Mouse (Mus musculus) hindbrain, embryonic 14.5 days (tissue): ENCODE results near the gene Rasgef1b. TPM values are rescaled to one million over a fixed set of nuclear protein-coding genes. Genes with fewer than 3 reads are reported as not detected.

Experiments
- ATAC-seq: fragments of 200-750 bp; cut with Nextera tagmentation; 2 replicates; pipeline ENCODE4 v1.8.0; 2017; ENCODE audit warnings: moderate number of reproducible peaks, mild to moderate bottlenecking, moderate TSS enrichment, moderate library complexity; ENCODE audit not compliant: low FRiP score
- DNase-seq: peaks from one replicate; pipeline ENCODE4 v3.0.0-alpha.2; 2015; ENCODE audit warnings: low spot score
- H3K27ac ChIP-seq: fragments of 300-500 bp; sonication (generic); 2 replicates; pipeline ENCODE4 v1.5.1; 2014; ENCODE audit warnings: mild to moderate bottlenecking, moderate library complexity
- H3K27me3 ChIP-seq: fragments of 300-500 bp; sonication (generic); 2 replicates; pipeline ENCODE4 v1.6.1; 2014; ENCODE audit warnings: mild to moderate bottlenecking, low read length, mixed read lengths; ENCODE audit not compliant: control insufficient read depth, insufficient read depth
- H3K36me3 ChIP-seq: fragments of 300-500 bp; sonication (generic); replicated peaks from 2 replicates; pipeline ENCODE4 v1.6.1; 2014; ENCODE audit not compliant: control insufficient read depth, insufficient read depth
- H3K4me1 ChIP-seq: fragments of 300-500 bp; sonication (generic); replicated peaks from 2 replicates; pipeline ENCODE4 v1.6.1; 2014; ENCODE audit warnings: antibody characterized with exemption, low read length, mixed read lengths; ENCODE audit not compliant: control insufficient read depth, insufficient read depth
- H3K4me2 ChIP-seq: fragments of 300-500 bp; sonication (generic); replicated peaks from 2 replicates; pipeline ENCODE4 v1.6.1; 2014; ENCODE audit warnings: mild to moderate bottlenecking, moderate library complexity
- H3K4me3 ChIP-seq: fragments of 300-500 bp; sonication (generic); replicated peaks from 2 replicates; pipeline ENCODE4 v1.5.1; 2014; ENCODE audit warnings: mild to moderate bottlenecking, low read length
- H3K9ac ChIP-seq: fragments of 300-500 bp; sonication (generic); 2 replicates; pipeline ENCODE4 v1.6.1; 2014
- H3K9me3 ChIP-seq: fragments of 300-500 bp; sonication (generic); 2 replicates; pipeline ENCODE4 v1.6.1; 2016; ENCODE audit warnings: low read length; ENCODE audit not compliant: control insufficient read depth
- WGBS: fragments of 180-500 bp; shearing (Covaris S2); extraction: QIAGEN DNeasy Blood & Tissue Kit; methylation state at CpG from one replicate; pipeline ENCODE4 v1.1.7; 2014; 5-methylcytosine and 5-hydroxymethylcytosine counted together
- polyA plus RNA-seq: library from polyadenylated mRNA; unstranded; fragments of >200 nt; fragmentation: Nextera tagmentation; extraction: Ambion mirVana; gene quantifications from 2 replicates; pipeline ENCODE4 v1.2.1, GENCODE M21; 2014

The Rasgef1b gene
- polyA plus RNA-seq, 1 experiment from 2014 or later: 51.5 TPM

GRCm38 (mm10) chr5:99291084-99291830 is 437.6 kb downstream of the Rasgef1b start:
- no peak for DNase-seq
- 78% methylated on average over 12 of the region's 12 CpGs for WGBS

DNA sequence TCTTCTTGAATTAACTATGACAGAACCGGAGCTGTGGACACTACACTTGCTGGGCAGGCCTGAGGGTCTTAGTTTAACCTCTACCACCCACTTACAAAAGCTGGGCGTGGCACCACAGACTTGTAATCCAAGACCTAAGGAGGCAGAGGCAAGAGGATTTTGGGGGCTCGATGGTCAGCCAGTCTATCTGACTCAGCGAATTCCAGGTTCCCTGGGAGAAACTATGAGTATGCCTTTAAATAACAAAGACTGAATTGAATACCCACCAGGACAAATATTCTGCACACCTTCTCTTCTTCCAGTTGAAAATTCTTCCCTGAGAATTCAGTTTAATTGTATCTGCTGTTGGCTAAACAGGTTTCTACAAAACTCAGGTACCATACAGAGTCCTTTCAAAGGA is 440.6 kb downstream of the Rasgef1b start:
- no peak for ATAC-seq
- H3K9me3 ChIP-seq: no peaks in the 10 kb centered on the region
- no peak overlapping the region for H3K4me2 ChIP-seq
- 83% methylated on average over 4 of the region's 4 CpGs for WGBS
- H3K4me1 ChIP-seq: no peaks in the 10 kb centered on the region; the same call in 1 of the 2 replicates
- H3K27ac ChIP-seq: no peak overlapping the region
- H3K4me3 ChIP-seq: no peak overlapping the region
- no peak overlapping the region for H3K9ac ChIP-seq
- H3K27me3 ChIP-seq: no peaks in the 10 kb centered on the region
- no peaks in the 10 kb centered on the region for H3K36me3 ChIP-seq
- no peak for DNase-seq

More at GRCm38 (mm10) chr5:99291084-99291830, 437.6 kb downstream of the Rasgef1b start:
- Histone ChIP-seq H3K4me1 (no peaks in the 10 kb centered on the region; the same call in 1 of the 2 replicates), H3K27me3 (no peaks in the 10 kb centered on the region), H3K4me2 (no peak overlapping the region), H3K4me3 (no peak overlapping the region), H3K27ac (no peak overlapping the region), H3K9me3 (no peaks in the 10 kb centered on the region), H3K36me3 (no peaks in the 10 kb centered on the region), H3K9ac (no peak overlapping the region)
- ATAC-seq: no peak

GRCm38 (mm10) chr5:99287647-99288185 is 441.1 kb downstream of the Rasgef1b start:
- Histone ChIP-seq H3K27me3 (no peaks in the 10 kb centered on the region), H3K4me3 (no peak overlapping the region), H3K9ac (no peak overlapping the region), H3K36me3 (no peaks in the 10 kb centered on the region), H3K4me1 (no peaks in the 10 kb centered on the region; the same call in 1 of the 2 replicates), H3K4me2 (no peak overlapping the region), H3K9me3 (no peaks in the 10 kb centered on the region), H3K27ac (no peak overlapping the region)
- WGBS: 74% methylated on average over 6 of the region's 6 CpGs
- DNase-seq (no peak), ATAC-seq (no peak)

DNA sequence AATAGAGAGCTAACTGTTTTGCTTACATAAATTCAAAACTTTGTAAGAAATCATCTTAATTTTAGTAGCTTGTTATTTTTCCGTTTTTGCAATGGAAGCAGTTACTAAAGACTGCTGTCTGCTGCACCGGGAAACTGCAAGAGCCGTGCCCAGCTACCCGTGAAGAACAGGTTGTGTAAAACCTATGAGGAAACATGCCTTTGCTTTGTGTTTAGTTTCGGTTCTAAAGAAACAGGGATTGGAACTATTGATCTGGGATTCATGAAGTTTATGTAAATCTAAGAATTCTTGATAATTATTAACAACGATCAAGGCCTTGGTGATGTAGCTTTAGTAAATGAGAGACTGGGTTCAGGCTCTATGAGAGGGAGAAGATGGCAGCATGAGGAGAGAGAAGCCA is 442.3 kb downstream of the Rasgef1b start:
- Histone ChIP-seq H3K4me2 (no peak overlapping the region), H3K36me3 (no peaks in the 10 kb centered on the region), H3K27ac (no peak overlapping the region), H3K4me1 (no peaks in the 10 kb centered on the region; the same call in 1 of the 2 replicates), H3K9me3 (no peaks in the 10 kb centered on the region), H3K9ac (no peak overlapping the region), H3K4me3 (no peak overlapping the region), H3K27me3 (no peaks in the 10 kb centered on the region)
- WGBS: 87% methylated on average over 6 of the region's 6 CpGs
- ATAC-seq (no peak), DNase-seq (no peak)

- Histone ChIP-seq H3K4me1 (no peaks in the 10 kb centered on the region; the same call in 1 of the 2 replicates), H3K36me3 (no peaks in the 10 kb centered on the region), H3K27ac (no peak overlapping the region), H3K9me3 (no peaks in the 10 kb centered on the region), H3K9ac (no peak overlapping the region), H3K27me3 (no peaks in the 10 kb centered on the region), H3K4me2 (no peak overlapping the region), H3K4me3 (no peak overlapping the region)
- DNase-seq (no peak), ATAC-seq (no peak)
- 95% methylated on average over 6 of the region's 6 CpGs for WGBS
Observed at GRCm38 (mm10) chr5:99286024-99286423, 442.8 kb downstream of the Rasgef1b start.

GRCm38 (mm10) chr5:99284369-99284768 is 444.5 kb downstream of the Rasgef1b start:
- Histone ChIP-seq H3K9me3 (no peaks in the 10 kb centered on the region), H3K4me3 (no peak overlapping the region), H3K4me2 (no peak overlapping the region), H3K9ac (no peak overlapping the region), H3K27ac (no peak overlapping the region), H3K36me3 (no peaks in the 10 kb centered on the region), H3K4me1 (0 out of 2 replicates have a peak, but pooled peaks cover 3% of the 10 kb centered on the region), H3K27me3 (no peaks in the 10 kb centered on the region)
- DNase-seq (no peak), ATAC-seq (no peak)
- WGBS: 93% methylated on average over 7 of the region's 7 CpGs

GRCm38 (mm10) chr5:99283636-99284035 is 445.2 kb downstream of the Rasgef1b start:
- WGBS: 89% methylated on average over 3 of the region's 3 CpGs
- Histone ChIP-seq H3K27me3 (no peaks in the 10 kb centered on the region), H3K4me3 (no peak overlapping the region), H3K36me3 (no peaks in the 10 kb centered on the region), H3K4me2 (no peak overlapping the region), H3K27ac (no peak overlapping the region), H3K9ac (no peak overlapping the region), H3K9me3 (no peaks in the 10 kb centered on the region), H3K4me1 (0 out of 2 replicates have a peak, but pooled peaks cover 3% of the 10 kb centered on the region)
- no peak for DNase-seq
- no peak for ATAC-seq

DNA sequence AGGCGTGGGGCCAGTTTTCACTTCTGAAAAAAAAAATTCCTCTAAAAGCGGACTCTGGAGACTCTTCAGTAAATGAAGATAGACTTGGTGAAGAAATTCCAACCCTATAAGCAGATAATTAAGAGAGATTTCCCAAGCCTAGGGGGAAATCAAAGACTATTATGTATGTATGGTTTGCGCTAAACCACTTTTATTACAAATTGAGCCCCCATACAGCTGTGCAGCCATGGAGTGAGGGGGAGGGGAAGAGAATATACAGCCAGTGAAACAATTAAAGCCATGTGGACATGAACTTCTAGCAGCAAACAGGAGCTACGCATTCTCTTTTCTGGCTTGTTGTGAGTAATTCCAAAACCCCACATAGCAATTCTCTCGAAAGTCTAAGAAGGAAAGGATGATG is 448.3 kb downstream of the Rasgef1b start:
- Histone ChIP-seq H3K4me1 (0 out of 2 replicates have a peak, but pooled peaks cover 3% of the 10 kb centered on the region), H3K27ac (no peak overlapping the region), H3K27me3 (no peaks in the 10 kb centered on the region), H3K9me3 (no peaks in the 10 kb centered on the region), H3K4me3 (no peak overlapping the region), H3K9ac (no peak overlapping the region), H3K4me2 (no peak overlapping the region), H3K36me3 (no peaks in the 10 kb centered on the region)
- ATAC-seq: peak; percentile 40; the same call in 1 of the 2 replicates
- DNase-seq: no peak
- 64% methylated on average over 5 of the region's 5 CpGs for WGBS

DNA sequence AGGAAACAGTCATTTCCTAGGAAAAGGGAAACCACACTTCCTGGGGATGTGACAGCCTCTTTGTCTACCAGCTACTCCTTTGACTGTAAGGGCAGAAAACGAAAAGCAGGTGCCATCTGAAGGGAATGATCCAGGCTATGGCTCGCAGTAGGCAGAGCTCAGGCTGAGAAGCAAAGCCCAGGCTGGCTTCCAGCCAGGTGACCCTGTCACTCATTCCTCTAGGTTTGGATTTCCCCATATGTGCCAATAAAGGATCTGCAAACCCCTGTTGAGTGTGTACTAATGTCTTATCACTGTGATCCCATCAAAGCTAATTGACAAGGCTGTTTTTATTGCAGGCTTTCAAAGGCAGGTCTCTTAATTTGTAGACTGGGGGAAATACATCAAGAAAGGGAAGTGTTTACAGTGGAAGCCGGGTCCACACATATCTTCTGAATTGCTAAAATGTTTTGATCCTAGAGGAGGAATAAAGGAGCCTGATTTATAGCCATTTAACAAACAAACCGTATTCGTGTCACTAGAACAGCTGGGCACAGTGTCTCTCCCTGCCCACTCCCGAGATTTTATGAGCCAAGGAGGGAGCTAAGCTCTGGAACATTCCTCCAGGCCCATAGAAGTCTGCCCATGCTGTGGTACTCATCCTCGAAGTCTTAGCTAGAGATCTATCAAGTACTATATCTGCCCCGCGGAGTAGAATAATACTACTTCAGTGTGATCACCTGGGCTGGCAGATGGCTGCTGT is 449.7 kb downstream of the Rasgef1b start:
- no peak overlapping the region for H3K4me3 ChIP-seq
- H3K4me1 ChIP-seq: peaks cover 15% of the 10 kb centered on the region
- no peaks in the 10 kb centered on the region for H3K36me3 ChIP-seq
- no peak overlapping the region for H3K27ac ChIP-seq
- no peak for DNase-seq
- H3K9me3 ChIP-seq: no peaks in the 10 kb centered on the region
- ATAC-seq: no peak
- H3K4me2 ChIP-seq: no peak overlapping the region
- no peaks in the 10 kb centered on the region for H3K27me3 ChIP-seq
- H3K9ac ChIP-seq: no peak overlapping the region
- WGBS: 59% methylated on average over 9 of the region's 9 CpGs
